Mouse (Mus musculus): ENCODE measurements around the gene Asb14.

- no peak for TF ChIP-seq POLR2A (IDR thresholded peaks at IDR 0.05; ENCODE audit: control insufficient read depth, extremely low read depth, insufficient read depth, low read length, poor library complexity)
- no peak for TF ChIP-seq CTCF (IDR thresholded peaks at IDR 0.05; ENCODE audit: borderline replicate concordance, control insufficient read depth, extremely low read depth, insufficient read depth, low read length, poor library complexity)
Measured at GRCm38 (mm10) chr14:26935558-26935957, 41.2 kb downstream of the Asb14 start.

All from thymus, adult 2 months (tissue).